Mouse (Mus musculus): ENCODE data around the gene Abi2.

DNA sequence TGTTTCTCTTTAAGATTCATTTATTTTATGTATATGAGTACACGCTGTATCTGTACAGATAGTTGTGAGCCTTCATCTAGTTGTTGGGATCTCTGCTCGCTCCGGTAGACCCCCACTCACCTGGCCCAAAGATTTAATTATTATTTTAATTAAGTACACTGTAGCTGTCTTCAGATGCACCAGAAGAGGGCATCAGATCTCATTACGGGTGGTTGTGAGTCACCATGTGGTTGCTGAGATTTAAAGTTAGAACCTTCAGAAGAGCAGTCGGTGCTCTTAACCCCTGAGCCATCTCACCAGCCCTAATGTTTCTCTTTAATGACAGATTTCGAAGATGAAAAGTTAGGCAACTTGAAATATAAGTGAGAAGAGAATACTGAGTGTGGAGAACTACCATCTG is 120.7 kb downstream of the Abi2 start:
- TF ChIP-seq CTCF (IDR thresholded peaks at IDR 0.05; ENCODE audit: control insufficient read depth, insufficient read depth, insufficient replicate concordance, low read depth, low read length) = no peak
- TF ChIP-seq POLR2A (IDR thresholded peaks at IDR 0.05; ENCODE audit: control insufficient read depth, low read depth, low read length) = no peak

Measured in testis, adult 2 months (tissue).